ENCODE assay signal across 7 mouse cellular contexts in the genomic region with DNA sequence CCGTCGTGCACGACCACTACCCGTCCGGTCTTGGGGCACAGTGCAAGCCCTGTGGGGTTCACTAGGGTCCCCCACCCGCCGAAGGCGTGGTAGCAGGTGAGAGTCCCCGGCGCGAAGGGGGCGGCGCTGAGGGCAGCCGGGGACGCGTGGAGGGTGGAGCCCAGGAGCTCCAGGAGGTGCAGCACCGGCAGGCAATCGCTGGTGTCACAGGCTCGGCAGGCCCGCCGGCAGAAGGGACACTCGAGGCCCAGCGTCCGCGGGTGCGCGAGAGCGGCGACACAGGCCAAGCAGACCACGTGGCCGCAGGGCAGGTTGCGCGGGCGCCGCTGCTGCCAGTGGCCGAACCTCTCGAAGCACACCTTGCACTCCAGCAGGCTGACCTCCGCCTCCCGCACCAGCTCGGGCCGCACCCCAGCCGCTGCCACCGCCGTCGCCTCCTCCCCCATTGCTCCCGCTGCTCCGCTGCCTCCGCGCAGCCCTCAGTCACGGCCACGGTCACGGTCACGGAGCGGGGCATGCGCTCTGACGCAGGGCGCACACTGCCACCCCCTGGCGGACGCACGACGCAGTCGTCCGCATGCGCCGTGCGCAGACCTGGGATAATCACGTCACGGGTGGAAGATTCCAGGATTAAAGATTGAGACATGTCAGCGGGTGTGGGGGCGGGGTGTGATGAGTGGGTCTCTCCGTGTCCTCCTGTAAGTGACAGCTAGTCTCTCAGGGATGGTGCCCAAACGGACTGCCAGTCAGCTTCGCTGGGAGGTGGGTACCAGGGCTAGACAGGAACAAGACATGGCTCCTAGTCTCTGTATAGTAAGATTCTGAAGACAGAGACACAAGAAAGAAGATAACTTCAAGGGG. TPM values are rescaled to one million over a fixed set of nuclear protein-coding genes. Genes with fewer than 3 reads are reported as not detected.
A peak's percentile ranks its signal among the peaks of the same experiment; 100 is the strongest.
DNase-seq lines count a peak whose midpoint lies in the region; ATAC-seq and TF ChIP-seq lines count a peak whose summit lies in the region.

Nhlrc1 (minus strand) TSS at position 517 of the 861 bp plus-strand sequence.

- H3K4me2 ChIP-seq in heart, embryonic 14.5 days (ENCODE audit: low read length) = peak within 1 kb of the TSS; percentile 98
- H3K4me2 ChIP-seq in kidney, postnatal 0 days (ENCODE audit: low read length) = peak within 1 kb of the TSS; percentile 93

- H3K27me3 ChIP-seq in forebrain, embryonic 10.5 days (ENCODE audit: poor library complexity, severe bottlenecking) = peaks cover 55% of the 10 kb centered on the region
- H3K27me3 ChIP-seq in heart, embryonic 14.5 days (ENCODE audit: control insufficient read depth, insufficient read depth, low read length) = 0 out of 2 replicates have a peak, but pooled peaks cover 3% of the 10 kb centered on the region
- no peaks in the 10 kb centered on the region for H3K27me3 ChIP-seq in kidney, postnatal 0 days (ENCODE audit: insufficient read depth, low read length)
- H3K27me3 ChIP-seq in liver, adult 2 months (ENCODE audit: control insufficient read depth, insufficient read depth, low read length) = no peaks in the 10 kb centered on the region

- WGBS in forebrain, embryonic 10.5 days = 5% methylated on average over 70 of the region's 73 CpGs
- 4% methylated on average over 71 of the region's 73 CpGs for WGBS in heart, embryonic 14.5 days
- WGBS in kidney, postnatal 0 days = 5% methylated on average over 59 of the region's 73 CpGs
- WGBS in liver, adult 2 months = 3% methylated on average over 73 of the region's 73 CpGs

- H3K9ac ChIP-seq in heart, embryonic 14.5 days (ENCODE audit: low read length) = peak within 1 kb of the TSS; percentile 71
- H3K9ac ChIP-seq in kidney, postnatal 0 days (ENCODE audit: low read depth, low read length) = peak within 1 kb of the TSS; percentile 49; the same call in 1 of the 2 replicates
- peak within 1 kb of the TSS; percentile 86 for H3K9ac ChIP-seq in liver, adult 2 months (ENCODE audit: low read depth, low read length)

- H3K4me1 ChIP-seq in brown adipose tissue, adult 24 weeks (ENCODE audit: control insufficient read depth, insufficient read depth, insufficient read length, low read length) = no peaks in the 10 kb centered on the region
- H3K4me1 ChIP-seq in forebrain, embryonic 10.5 days = peaks cover 14% of the 10 kb centered on the region
- peaks cover 5 to 6% of the 10 kb centered on the region in 2 experiments; a peak in 3 of 4 replicates for H3K4me1 ChIP-seq in heart, embryonic 14.5 days (ENCODE audit: control insufficient read depth in 2 of 2, insufficient read depth in 2 of 2, low read length in 2 of 2)
- peaks cover 12% of the 10 kb centered on the region for H3K4me1 ChIP-seq in kidney, postnatal 0 days (replicated peaks; ENCODE audit: insufficient read depth, low read length)
- 0 out of 2 replicates have a peak, but pooled peaks cover 2% of the 10 kb centered on the region for H3K4me1 ChIP-seq in liver, adult 2 months (ENCODE audit: control insufficient read depth, insufficient read depth, low read length)

- peak; percentile 92 for TF ChIP-seq CTCF in kidney, postnatal 0 days (IDR thresholded peaks at IDR 0.05; ENCODE audit: low read depth)
- peak; percentile 92 for TF ChIP-seq CTCF in liver, adult 2 months (IDR thresholded peaks at IDR 0.05; ENCODE audit: low read depth, low read length)

- peaks cover 10% of the 10 kb centered on the region for H3K36me3 ChIP-seq in forebrain, embryonic 10.5 days (replicated peaks)
- H3K36me3 ChIP-seq in heart, embryonic 14.5 days (ENCODE audit: control insufficient read depth, insufficient read depth, low read length) = no peaks in the 10 kb centered on the region
- no peaks in the 10 kb centered on the region for H3K36me3 ChIP-seq in kidney, postnatal 0 days (ENCODE audit: insufficient read depth, low read length)
- H3K36me3 ChIP-seq in liver, adult 2 months (ENCODE audit: control insufficient read depth, insufficient read depth, low read length) = no peaks in the 10 kb centered on the region

- peak; percentile 68 for ATAC-seq in heart, embryonic 14.5 days (ENCODE audit: insufficient number of reproducible peaks, insufficient read depth, low FRiP score, low read depth)
- peak; percentile 85 for ATAC-seq in kidney, postnatal 0 days (replicated peaks; ENCODE audit: low FRiP score, low read depth)
- peak; percentile 79 for ATAC-seq in monocyte, adult 5-6 weeks (replicated peaks; ENCODE audit: insufficient number of reproducible peaks, low FRiP score, low TSS enrichment, poor library complexity, severe bottlenecking)

- H3K27ac ChIP-seq in brown adipose tissue, adult 24 weeks (replicated peaks; ENCODE audit: low read depth, low read length) = no peak within 1 kb of the TSS
- H3K27ac ChIP-seq in forebrain, embryonic 10.5 days = peak within 1 kb of the TSS; percentile 84
- no peak within 1 kb of the TSS for H3K27ac ChIP-seq in heart, embryonic 14.5 days (replicated peaks in 1 of 2; ENCODE audit: control insufficient read depth in 1 of 2, insufficient read depth in 1 of 2, low read depth in 2 of 2, low read length in 2 of 2)
- H3K27ac ChIP-seq in kidney, postnatal 0 days = no peak within 1 kb of the TSS
- H3K27ac ChIP-seq in liver, adult 2 months (replicated peaks; ENCODE audit: insufficient read depth, low read depth, low read length) = no peak within 1 kb of the TSS

- 0 out of 2 replicates have a peak, but pooled peaks have one; percentile 18 for TF ChIP-seq POLR2A in liver, adult 2 months (IDR thresholded peaks at IDR 0.05; ENCODE audit: extremely low read depth, insufficient read depth, low read length)

- H3K79me2 ChIP-seq in liver, adult 2 months (ENCODE audit: control insufficient read depth, insufficient read depth, low read length) = no peaks in the 10 kb centered on the region

- DNase-seq in forebrain, embryonic 10.5 days (ENCODE audit: extremely low spot score, low spot score) = peak; percentile 69
- DNase-seq in kidney, postnatal 0 days (ENCODE audit: low spot score) = peak; percentile 67
- peak; percentile 46 for DNase-seq in liver, adult 2 months (ENCODE audit: extremely low read depth, low read depth, low spot score)
- peak; percentile 17 to 37 for DNase-seq in spleen, postnatal 14 days (ENCODE audit: low spot score in 2 of 2)

- H3K9me3 ChIP-seq in forebrain, embryonic 10.5 days = peaks cover 43% of the 10 kb centered on the region
- peaks cover 14% of the 10 kb centered on the region for H3K9me3 ChIP-seq in heart, embryonic 14.5 days (ENCODE audit: control insufficient read depth, low read length)
- H3K9me3 ChIP-seq in kidney, postnatal 0 days (replicated peaks; ENCODE audit: low read length) = peaks cover 6% of the 10 kb centered on the region; the same call in 1 of the 2 replicates

- peak within 1 kb of the TSS; percentile 67 for H3K4me3 ChIP-seq in brown adipose tissue, adult 24 weeks (ENCODE audit: insufficient read depth, low read depth, low read length)
- peak within 1 kb of the TSS; percentile 69 for H3K4me3 ChIP-seq in forebrain, embryonic 10.5 days
- peak within 1 kb of the TSS; percentile 51 to 58 for H3K4me3 ChIP-seq in heart, embryonic 14.5 days (ENCODE audit: control insufficient read depth in 1 of 2, insufficient read depth in 1 of 2, low read depth in 1 of 2, low read length in 2 of 2)
- peak within 1 kb of the TSS; percentile 45 for H3K4me3 ChIP-seq in kidney, postnatal 0 days (replicated peaks; ENCODE audit: low read depth, low read length)
- peak within 1 kb of the TSS; percentile 68 for H3K4me3 ChIP-seq in liver, adult 2 months (ENCODE audit: insufficient read depth, low read depth, low read length)

RNA-seq across cellular contexts. Expression of gene Nhlrc1, which starts in this region (rescaled TPM):
- 0.67 and 1.3 TPM in 2 replicates for polyA plus RNA-seq in brown adipose tissue, adult 24 weeks (2012; ENCODE audit: insufficient read depth, insufficient read length, missing spikeins)
- 3.9 and 4.2 TPM in 2 replicates for polyA plus RNA-seq in forebrain, embryonic 10.5 days (2016; fragmentation: Nextera tagmentation; extraction: Ambion mirVana)
- polyA plus RNA-seq in heart, embryonic 14.5 days (2014; fragmentation: Nextera tagmentation; extraction: Ambion mirVana) = 4.5 and 6.0 TPM in 2 replicates
- 2.3 and 2.7 TPM in 2 replicates for polyA plus RNA-seq in kidney, postnatal 0 days (2015; fragmentation: Nextera tagmentation; extraction: Ambion mirVana)
- 0.40 and 0.83 TPM in 2 replicates for total RNA-seq in liver, adult 2 months (2014; rRNA removed)
- polyA plus RNA-seq in liver, adult 2 months (2012; rRNA removed) = 1.8 and 2.9 TPM in 2 replicates
- total RNA-seq in monocyte, adult 5-6 weeks (2017) = 0.38 to 0.68 TPM in 2 of 3 replicates, not detected in the other

Comparison
In these comparisons a context has a peak if more than half of its experiments do, and no peak if none do; other contexts are left out.
1. Peak in ATAC-seq in monocyte, adult 5-6 weeks; RNA of the gene not detected or under 1 TPM.